Mouse (Mus musculus): ENCODE data around the gene Rsg1. TPM values are rescaled to one million over a fixed set of nuclear protein-coding genes. Genes with fewer than 3 reads are reported as not detected.

Gene Rsg1
- polyA plus RNA-seq, 1 experiment: 3.4 TPM

GRCm38 (mm10) chr4:141271721-141272120 is 58.0 kb downstream of the Rsg1 start:
- no peak for DNase-seq (ENCODE audit: extremely low spot score in 1 of 2, low spot score in 1 of 2)

GRCm38 (mm10) chr4:141272878-141273277 is 59.1 kb downstream of the Rsg1 start:
- no peak for DNase-seq (ENCODE audit: extremely low spot score in 1 of 2, low spot score in 1 of 2)

DNA sequence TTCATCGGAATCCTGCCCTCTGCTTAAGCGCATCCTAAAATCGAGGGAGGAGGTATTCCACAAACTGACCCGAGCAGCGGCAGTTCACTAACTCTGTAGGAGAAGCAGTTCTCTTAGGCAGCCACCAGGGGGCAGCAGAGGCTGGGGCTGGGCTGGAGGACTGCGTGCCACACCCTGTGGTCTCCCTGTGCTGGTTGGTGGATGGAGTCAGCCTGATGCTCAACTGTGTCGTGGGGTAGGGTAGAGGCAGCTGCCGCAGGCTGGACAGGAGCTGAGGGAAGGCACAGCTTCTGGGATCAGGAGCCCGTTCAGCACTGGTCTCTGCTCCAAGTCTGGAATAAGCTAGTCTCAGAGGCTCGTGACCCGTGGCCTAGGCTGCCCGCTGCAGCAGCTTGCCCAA is 59.5 kb downstream of the Rsg1 start:
- peak; percentile 28 to 81 for DNase-seq (ENCODE audit: extremely low spot score in 1 of 2, low spot score in 1 of 2)

DNA sequence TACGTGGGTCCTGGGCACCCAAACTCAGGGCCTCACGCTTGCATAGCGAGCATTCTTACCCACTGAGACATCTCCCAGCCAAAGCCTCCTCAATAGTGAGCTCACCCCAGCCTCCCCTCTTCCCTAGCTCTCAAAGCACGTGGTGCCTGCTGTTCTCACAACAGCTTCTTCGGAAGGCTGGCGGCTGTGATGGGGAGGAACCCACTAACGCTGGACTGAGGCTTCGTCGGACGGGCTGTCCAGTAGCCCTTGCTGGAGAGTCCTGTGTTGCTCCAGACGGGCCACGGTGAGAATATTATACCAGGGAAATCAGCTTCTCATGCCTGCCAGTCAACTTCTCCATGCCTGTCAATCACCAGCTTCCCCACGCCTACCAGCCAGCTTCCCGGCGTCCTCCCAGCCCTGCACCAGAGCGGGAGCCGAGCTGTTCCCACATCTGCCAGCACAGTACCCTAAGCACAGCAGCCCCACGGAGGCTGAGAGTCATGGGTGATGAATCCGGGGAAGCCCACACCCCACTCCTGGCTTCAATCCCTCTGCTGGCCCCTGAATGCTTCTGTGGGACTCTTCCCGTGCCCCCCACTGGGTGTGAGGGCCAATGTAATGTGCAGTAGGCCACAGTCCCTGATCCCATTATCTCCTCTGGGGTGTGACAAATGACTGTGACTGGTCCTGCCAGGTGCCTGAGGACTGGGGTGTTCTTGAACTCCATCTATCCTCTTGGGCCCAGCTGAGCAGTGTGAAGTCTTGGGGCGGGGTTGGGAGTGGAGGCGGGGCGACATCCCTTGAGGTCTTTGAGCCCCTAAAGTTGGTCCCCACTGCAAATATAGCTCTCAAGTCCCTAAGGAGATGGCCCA is 61.0 kb downstream of the Rsg1 start:
- no peak for DNase-seq (ENCODE audit: extremely low spot score in 1 of 2, low spot score in 1 of 2)

Other genes starting within 250 kb of the Rsg1 start
- 176 and 177 TPM in 2 replicates for gene Atp13a2, start 227.1 kb upstream of the Rsg1 start, polyA plus RNA-seq (2012; rRNA removed)
- gene Mfap2, start 203.5 kb upstream of the Rsg1 start, polyA plus RNA-seq (2012; rRNA removed): 8.8 and 9.5 TPM in 2 replicates
- 70.4 and 80.2 TPM in 2 replicates for gene Crocc, start 153.4 kb upstream of the Rsg1 start, polyA plus RNA-seq (2012; rRNA removed)
- gene Necap2, start 135.6 kb upstream of the Rsg1 start, polyA plus RNA-seq (2012; rRNA removed): 55.7 and 60.3 TPM in 2 replicates
- 0.36 and 0.50 TPM in 2 replicates for gene Spata21, start 125.6 kb upstream of the Rsg1 start, polyA plus RNA-seq (2012; rRNA removed)
- gene Szrd1, start 74.2 kb upstream of the Rsg1 start, polyA plus RNA-seq (2012; rRNA removed): 22.3 and 23.0 TPM in 2 replicates
- gene Fbxo42, start 66.0 kb upstream of the Rsg1 start, polyA plus RNA-seq (2012; rRNA removed): 20.9 and 21.0 TPM in 2 replicates
- 10.4 and 11.8 TPM in 2 replicates for gene Arhgef19, start 25.5 kb downstream of the Rsg1 start, polyA plus RNA-seq (2012; rRNA removed)
- gene Epha2, start 87.3 kb downstream of the Rsg1 start, polyA plus RNA-seq (2012; rRNA removed): 2.3 and 2.6 TPM in 2 replicates
- 5.2 and 5.6 TPM in 2 replicates for gene Fam131c, start 154.3 kb downstream of the Rsg1 start, polyA plus RNA-seq (2012; rRNA removed)
- gene Clcnka, start 184.8 kb downstream of the Rsg1 start, polyA plus RNA-seq (2012; rRNA removed): 0.08 and 0.11 TPM in 2 replicates
- gene Clcnkb, start 202.1 kb downstream of the Rsg1 start, polyA plus RNA-seq (2012; rRNA removed): 0.50 and 0.69 TPM in 2 replicates
- 0.32 and 0.40 TPM in 2 replicates for gene Hspb7, start 206.8 kb downstream of the Rsg1 start, polyA plus RNA-seq (2012; rRNA removed)
- gene Srarp, start 222.1 kb downstream of the Rsg1 start, polyA plus RNA-seq (2012; rRNA removed): 11.9 and 13.2 TPM in 2 replicates
- gene Zbtb17, start 230.7 kb downstream of the Rsg1 start, polyA plus RNA-seq (2012; rRNA removed): 42.7 and 49.1 TPM in 2 replicates